Mouse (Mus musculus) liver, embryonic 14 days (tissue): ENCODE results near the gene Dcun1d2. TPM values are rescaled to one million over a fixed set of nuclear protein-coding genes. Genes with fewer than 3 reads are reported as not detected.

Source experiments
- polyA plus RNA-seq: library from polyadenylated mRNA; depleted of rRNA; stranded (reverse); fragments of >200 nt; gene quantifications from 2 replicates; pipeline ENCODE4 v1.2.3, GENCODE M21; 2012; rRNA removed

The Dcun1d2 gene
- polyA plus RNA-seq = 7.1 and 8.3 TPM in 2 replicates

GRCm38 (mm10) chr8:13287692-13288623, at the start of gene Dcun1d2, which contains the start of gene Tmco3:
Gene Dcun1d2, minus strand, starts transcription at chr8:13288131.
Gene Tmco3, plus strand, starts transcription at chr8:13288190.

GRCm38 (mm10) chr8:13254019-13254418, 33.9 kb downstream of the Dcun1d2 start, which contains the start of gene Adprhl1:
Gene Adprhl1, minus strand, starts transcription at chr8:13254162.

Other genes with a start within 250 kb of the Dcun1d2 start
- 23.2 and 24.6 TPM in 2 replicates for gene Proz, start 227.2 kb downstream of the Dcun1d2 start, polyA plus RNA-seq
- 9.9 and 11.5 TPM in 2 replicates for gene Pcid2, start 182.7 kb downstream of the Dcun1d2 start, polyA plus RNA-seq
- gene Cul4a, start 182.5 kb downstream of the Dcun1d2 start, polyA plus RNA-seq = 48.4 and 58.0 TPM in 2 replicates
- 128 and 144 TPM in 2 replicates for gene Lamp1, start 129.0 kb downstream of the Dcun1d2 start, polyA plus RNA-seq
- 5.6 and 6.7 TPM in 2 replicates for gene Grtp1, start 87.5 kb downstream of the Dcun1d2 start, polyA plus RNA-seq
- gene Adprhl1, start 34.0 kb downstream of the Dcun1d2 start, polyA plus RNA-seq = 0.09 TPM in 1 of 2 replicates, not detected in the other
- gene Tmco3, start 59 bp upstream of the Dcun1d2 start, polyA plus RNA-seq = 3.6 and 3.7 TPM in 2 replicates
- 98.6 and 119 TPM in 2 replicates for gene Tfdp1, start 50.6 kb upstream of the Dcun1d2 start, polyA plus RNA-seq
- gene Atp4b, start 108.7 kb upstream of the Dcun1d2 start, polyA plus RNA-seq = not detected in 2 replicates
- 0.01 and 0.02 TPM in 2 replicates for gene Grk1, start 117.0 kb upstream of the Dcun1d2 start, polyA plus RNA-seq
- gene Tmem255b, start 147.1 kb upstream of the Dcun1d2 start, polyA plus RNA-seq = not detected in 2 replicates
- 2.8 and 2.9 TPM in 2 replicates for gene Gas6, start 206.4 kb upstream of the Dcun1d2 start, polyA plus RNA-seq